Mouse (Mus musculus): ENCODE measurements around the gene Dtnb. TPM values are rescaled to one million over a fixed set of nuclear protein-coding genes. Genes with fewer than 3 reads are reported as not detected.

Gene Dtnb
- total and polyA plus RNA-seq, 3 experiments: 0.38 to 13.1 TPM; not detected in 1

DNA sequence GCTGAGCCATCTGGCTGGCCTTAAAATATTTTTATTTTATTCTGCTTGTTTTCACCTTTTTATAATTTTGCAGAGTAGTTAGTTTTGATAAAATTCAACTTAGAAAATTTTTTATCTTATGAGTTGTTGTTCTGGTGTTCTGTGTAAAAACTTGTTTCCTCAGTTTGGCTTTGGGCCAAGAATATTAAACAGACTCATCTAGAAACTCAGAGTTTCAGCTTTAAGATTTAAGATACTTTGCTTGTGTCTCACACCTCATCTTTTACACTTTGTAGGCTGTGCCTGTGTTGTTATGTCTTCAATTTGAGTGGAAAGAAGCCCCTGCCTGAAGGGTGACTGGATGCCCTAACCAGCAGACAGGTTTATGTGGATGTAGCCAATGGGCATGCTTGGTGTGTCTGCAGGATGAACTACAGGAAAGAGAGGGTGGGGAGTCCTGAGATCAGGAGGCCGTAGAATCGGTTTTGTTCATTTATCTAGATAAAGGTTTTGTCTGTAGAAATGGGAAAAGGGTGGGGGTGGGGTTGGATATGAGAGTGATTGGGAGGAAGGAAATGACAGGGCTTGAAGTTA, 7.9 kb downstream of the Dtnb start:
- DNase-seq (ENCODE audit: low spot score) (no peak), ATAC-seq (ENCODE audit: extremely low read depth, insufficient number of reproducible peaks, low FRiP score, poor library complexity, severe bottlenecking) (no peak)
- Histone ChIP-seq H3K36me3 (replicated peaks) (no peaks in the 10 kb centered on the region), H3K9me3 (replicated peaks) (no peaks in the 10 kb centered on the region), H3K4me3 (ENCODE audit: low read depth, low read length) (no peak overlapping the region), H3K4me1 (ENCODE audit: insufficient read depth, low read depth, low read length) (no peaks in the 10 kb centered on the region), H3K27me3 (ENCODE audit: insufficient read depth, low read length) (no peaks in the 10 kb centered on the region)
- no peak for TF ChIP-seq CTCF (IDR thresholded peaks at IDR 0.05; ENCODE audit: low read depth, low read length)
- TF ChIP-seq POLR2AphosphoS5 (IDR thresholded peaks at IDR 0.05; ENCODE audit: insufficient replicate concordance, low read depth, low read length): no peak
- no peak for TF ChIP-seq TAL1 (conservative IDR thresholded peaks at IDR 0.05; ENCODE audit: low read depth, low read length)
- TF ChIP-seq GATA2 (IDR thresholded peaks at IDR 0.05; ENCODE audit: borderline replicate concordance, low read depth, low read length): no peak
- no peak for TF ChIP-seq GATA1 (IDR thresholded peaks at IDR 0.05; ENCODE audit: borderline replicate concordance, low read length)

DNA sequence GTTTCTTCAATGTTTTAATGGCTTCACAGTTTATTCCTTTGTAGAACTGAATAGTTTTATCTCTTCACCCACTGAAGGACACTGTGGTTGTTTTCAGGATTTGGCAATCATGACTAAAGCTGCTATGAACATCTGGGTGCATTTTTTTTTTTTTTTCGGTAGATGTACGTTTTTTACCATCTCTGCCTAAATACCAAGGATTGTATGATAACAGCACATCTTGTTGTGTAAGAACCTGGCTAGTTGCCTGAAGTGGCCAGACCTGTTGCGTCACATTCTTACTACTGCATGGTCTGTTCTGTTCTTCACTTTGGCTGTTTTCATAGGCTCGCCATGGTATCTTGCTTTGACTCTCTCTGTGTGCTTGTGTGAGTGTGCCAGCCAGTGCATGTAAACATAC, 10.4 kb downstream of the Dtnb start:
- TF ChIP-seq TAL1 (conservative IDR thresholded peaks at IDR 0.05; ENCODE audit: low read depth, low read length): no peak
- TF ChIP-seq GATA1 (IDR thresholded peaks at IDR 0.05; ENCODE audit: borderline replicate concordance, low read length): no peak
- no peak for TF ChIP-seq POLR2AphosphoS5 (IDR thresholded peaks at IDR 0.05; ENCODE audit: insufficient replicate concordance, low read depth, low read length)
- no peak for TF ChIP-seq CTCF (IDR thresholded peaks at IDR 0.05; ENCODE audit: low read depth, low read length)
- TF ChIP-seq GATA2 (IDR thresholded peaks at IDR 0.05; ENCODE audit: borderline replicate concordance, low read depth, low read length): no peak
- H3K36me3 ChIP-seq (replicated peaks): no peaks in the 10 kb centered on the region

DNA sequence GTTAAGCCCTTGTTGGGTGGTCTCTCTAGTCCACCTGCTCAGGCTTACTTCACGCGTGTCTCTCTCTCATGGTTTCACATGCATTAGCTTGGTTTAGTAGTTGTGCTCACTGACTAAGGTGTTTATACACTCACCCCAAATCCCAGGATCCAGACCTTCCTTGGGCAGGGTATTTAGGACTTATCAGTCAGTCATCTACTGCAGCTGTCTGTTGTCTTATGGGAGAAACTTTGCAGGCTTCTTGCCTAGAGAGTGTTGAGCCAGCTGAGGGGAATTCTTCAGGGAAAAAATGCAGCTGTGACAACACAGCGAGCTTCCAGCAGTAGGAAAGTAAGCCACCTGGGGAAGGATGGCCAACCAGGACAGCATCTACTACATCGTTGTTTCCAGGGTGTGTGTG, 13.3 kb downstream of the Dtnb start:
- DNase-seq (ENCODE audit: low spot score): no peak
- Histone ChIP-seq H3K4me3 (ENCODE audit: low read depth, low read length) (no peak overlapping the region), H3K27me3 (ENCODE audit: insufficient read depth, low read length) (no peaks in the 10 kb centered on the region), H3K4me1 (ENCODE audit: insufficient read depth, low read depth, low read length) (no peaks in the 10 kb centered on the region), H3K9me3 (replicated peaks) (no peaks in the 10 kb centered on the region), H3K36me3 (replicated peaks) (no peaks in the 10 kb centered on the region)
- TF ChIP-seq CTCF (IDR thresholded peaks at IDR 0.05; ENCODE audit: low read depth, low read length) (no peak), POLR2AphosphoS5 (IDR thresholded peaks at IDR 0.05; ENCODE audit: insufficient replicate concordance, low read depth, low read length) (no peak), TAL1 (conservative IDR thresholded peaks at IDR 0.05; ENCODE audit: low read depth, low read length) (no peak)
- ATAC-seq (ENCODE audit: extremely low read depth, insufficient number of reproducible peaks, low FRiP score, poor library complexity, severe bottlenecking): no peak

More for the DNA sequence above, 10.4 kb downstream of the Dtnb start:
- ATAC-seq (ENCODE audit: extremely low read depth, insufficient number of reproducible peaks, low FRiP score, poor library complexity, severe bottlenecking) (no peak), DNase-seq (ENCODE audit: low spot score) (no peak)
- Histone ChIP-seq H3K27me3 (ENCODE audit: insufficient read depth, low read length) (no peaks in the 10 kb centered on the region), H3K9me3 (replicated peaks) (no peaks in the 10 kb centered on the region), H3K4me1 (ENCODE audit: insufficient read depth, low read depth, low read length) (no peaks in the 10 kb centered on the region), H3K4me3 (ENCODE audit: low read depth, low read length) (no peak overlapping the region)

DNA sequence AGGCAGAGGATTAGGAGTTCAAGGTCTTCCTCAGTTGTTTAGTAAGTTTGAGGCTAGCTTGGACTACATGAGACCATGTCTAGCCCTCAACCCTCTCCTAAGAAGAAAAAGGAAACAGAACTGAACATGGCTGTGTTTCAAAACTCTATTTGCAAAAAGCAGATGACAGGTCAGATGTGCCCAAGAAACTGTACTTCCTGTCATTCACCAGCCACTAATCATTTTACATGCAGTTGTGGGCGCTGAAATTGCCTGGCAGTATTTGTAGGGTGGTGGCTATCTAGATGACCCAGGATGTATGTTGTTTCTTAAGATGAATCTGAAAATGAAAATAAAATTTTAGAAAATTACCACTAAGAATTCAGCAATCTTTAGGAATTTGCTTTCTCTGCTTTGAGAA, 14.8 kb downstream of the Dtnb start:
- DNase-seq (ENCODE audit: low spot score) (no peak), ATAC-seq (ENCODE audit: extremely low read depth, insufficient number of reproducible peaks, low FRiP score, poor library complexity, severe bottlenecking) (no peak)
- Histone ChIP-seq H3K4me3 (ENCODE audit: low read depth, low read length) (no peak overlapping the region), H3K36me3 (replicated peaks) (no peaks in the 10 kb centered on the region), H3K27me3 (ENCODE audit: insufficient read depth, low read length) (0 out of 2 replicates have a peak, but pooled peaks cover 3% of the 10 kb centered on the region), H3K4me1 (ENCODE audit: insufficient read depth, low read depth, low read length) (no peaks in the 10 kb centered on the region; the same call in 1 of the 2 replicates), H3K9me3 (replicated peaks) (no peaks in the 10 kb centered on the region)
- TF ChIP-seq CTCF (IDR thresholded peaks at IDR 0.05; ENCODE audit: low read depth, low read length) (no peak), GATA2 (IDR thresholded peaks at IDR 0.05; ENCODE audit: borderline replicate concordance, low read depth, low read length) (no peak), POLR2AphosphoS5 (IDR thresholded peaks at IDR 0.05; ENCODE audit: insufficient replicate concordance, low read depth, low read length) (no peak), TAL1 (conservative IDR thresholded peaks at IDR 0.05; ENCODE audit: low read depth, low read length) (no peak), GATA1 (IDR thresholded peaks at IDR 0.05; ENCODE audit: borderline replicate concordance, low read length) (no peak)

DNA sequence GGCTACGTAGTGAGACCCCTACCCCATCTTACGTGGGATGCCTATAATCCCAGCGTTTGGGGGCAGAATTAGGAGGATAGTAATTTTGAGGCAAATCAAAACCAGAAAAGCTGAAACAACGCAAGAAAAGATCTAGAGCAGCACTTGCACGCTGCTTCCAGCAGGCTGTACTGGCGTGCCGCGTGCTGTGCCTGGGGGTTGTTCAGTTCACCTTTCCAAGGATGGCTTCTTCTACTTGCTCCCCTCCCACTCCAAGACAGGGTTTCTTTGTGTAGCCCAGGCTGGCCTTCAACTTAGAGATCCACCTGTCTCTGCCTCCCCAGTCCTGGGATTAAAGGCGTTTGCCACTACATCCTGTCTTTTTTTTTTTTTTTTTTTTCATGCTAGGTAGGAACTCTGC, 17.9 kb downstream of the Dtnb start:
- no peak for DNase-seq (ENCODE audit: low spot score)
- no peak for ATAC-seq (ENCODE audit: extremely low read depth, insufficient number of reproducible peaks, low FRiP score, poor library complexity, severe bottlenecking)
- no peaks in the 10 kb centered on the region; the same call in 1 of the 2 replicates for H3K4me1 ChIP-seq (ENCODE audit: insufficient read depth, low read depth, low read length)
- H3K27me3 ChIP-seq (ENCODE audit: insufficient read depth, low read length): 0 out of 2 replicates have a peak, but pooled peaks cover 3% of the 10 kb centered on the region
- H3K9me3 ChIP-seq (replicated peaks): no peaks in the 10 kb centered on the region
- no peaks in the 10 kb centered on the region for H3K36me3 ChIP-seq (replicated peaks)
- no peak overlapping the region for H3K4me3 ChIP-seq (ENCODE audit: low read depth, low read length)
- TF ChIP-seq TAL1 (conservative IDR thresholded peaks at IDR 0.05; ENCODE audit: low read depth, low read length) (no peak), GATA2 (IDR thresholded peaks at IDR 0.05; ENCODE audit: borderline replicate concordance, low read depth, low read length) (no peak), POLR2AphosphoS5 (IDR thresholded peaks at IDR 0.05; ENCODE audit: insufficient replicate concordance, low read depth, low read length) (no peak), GATA1 (IDR thresholded peaks at IDR 0.05; ENCODE audit: borderline replicate concordance, low read length) (no peak), CTCF (IDR thresholded peaks at IDR 0.05; ENCODE audit: low read depth, low read length) (no peak)

DNA sequence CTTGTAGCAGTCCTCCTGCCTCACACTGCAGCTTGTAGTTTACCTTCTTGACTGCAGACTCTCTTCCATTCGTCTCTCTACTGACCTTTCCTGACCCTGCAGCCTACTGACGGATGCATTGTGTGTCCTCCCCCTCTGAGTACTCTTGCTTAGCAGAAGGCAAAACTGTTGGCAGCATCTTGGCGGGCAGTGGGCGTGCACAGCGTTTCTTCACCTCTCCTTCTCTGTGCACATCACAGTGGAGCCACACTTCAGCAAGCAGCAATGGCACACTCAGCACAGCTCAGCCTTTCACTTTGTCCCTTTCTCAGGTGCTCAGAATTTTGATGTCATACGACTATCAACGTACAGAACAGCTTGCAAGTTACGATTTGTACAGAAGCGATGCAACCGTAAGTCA, 19.4 kb downstream of the Dtnb start:
- H3K4me3 ChIP-seq (ENCODE audit: low read depth, low read length): no peak overlapping the region
- ATAC-seq (ENCODE audit: extremely low read depth, insufficient number of reproducible peaks, low FRiP score, poor library complexity, severe bottlenecking) (no peak), DNase-seq (ENCODE audit: low spot score) (no peak)
- H3K36me3 ChIP-seq (replicated peaks): no peaks in the 10 kb centered on the region
- no peaks in the 10 kb centered on the region for H3K9me3 ChIP-seq (replicated peaks)
- TF ChIP-seq GATA1 (IDR thresholded peaks at IDR 0.05; ENCODE audit: borderline replicate concordance, low read length): no peak
- TF ChIP-seq TAL1 (conservative IDR thresholded peaks at IDR 0.05; ENCODE audit: low read depth, low read length): no peak
- no peak for TF ChIP-seq POLR2AphosphoS5 (IDR thresholded peaks at IDR 0.05; ENCODE audit: insufficient replicate concordance, low read depth, low read length)
- no peak for TF ChIP-seq CTCF (IDR thresholded peaks at IDR 0.05; ENCODE audit: low read depth, low read length)
- TF ChIP-seq GATA2 (IDR thresholded peaks at IDR 0.05; ENCODE audit: borderline replicate concordance, low read depth, low read length): no peak
- H3K27me3 ChIP-seq (ENCODE audit: insufficient read depth, low read length): 0 out of 2 replicates have a peak, but pooled peaks cover 3% of the 10 kb centered on the region
- H3K4me1 ChIP-seq (ENCODE audit: insufficient read depth, low read depth, low read length): no peaks in the 10 kb centered on the region; the same call in 1 of the 2 replicates
